Mouse (Mus musculus) mature B cell (primary cell): ENCODE data around the gene Tff2.

ENCODE experiments used
- in situ Hi-C: fragments of 300-500 bp; cut with MboI; formaldehyde crosslinking; loops from 2 replicates; pipeline ENCODE4 v1.14.3; 2019

Gene Tff2

DNA sequence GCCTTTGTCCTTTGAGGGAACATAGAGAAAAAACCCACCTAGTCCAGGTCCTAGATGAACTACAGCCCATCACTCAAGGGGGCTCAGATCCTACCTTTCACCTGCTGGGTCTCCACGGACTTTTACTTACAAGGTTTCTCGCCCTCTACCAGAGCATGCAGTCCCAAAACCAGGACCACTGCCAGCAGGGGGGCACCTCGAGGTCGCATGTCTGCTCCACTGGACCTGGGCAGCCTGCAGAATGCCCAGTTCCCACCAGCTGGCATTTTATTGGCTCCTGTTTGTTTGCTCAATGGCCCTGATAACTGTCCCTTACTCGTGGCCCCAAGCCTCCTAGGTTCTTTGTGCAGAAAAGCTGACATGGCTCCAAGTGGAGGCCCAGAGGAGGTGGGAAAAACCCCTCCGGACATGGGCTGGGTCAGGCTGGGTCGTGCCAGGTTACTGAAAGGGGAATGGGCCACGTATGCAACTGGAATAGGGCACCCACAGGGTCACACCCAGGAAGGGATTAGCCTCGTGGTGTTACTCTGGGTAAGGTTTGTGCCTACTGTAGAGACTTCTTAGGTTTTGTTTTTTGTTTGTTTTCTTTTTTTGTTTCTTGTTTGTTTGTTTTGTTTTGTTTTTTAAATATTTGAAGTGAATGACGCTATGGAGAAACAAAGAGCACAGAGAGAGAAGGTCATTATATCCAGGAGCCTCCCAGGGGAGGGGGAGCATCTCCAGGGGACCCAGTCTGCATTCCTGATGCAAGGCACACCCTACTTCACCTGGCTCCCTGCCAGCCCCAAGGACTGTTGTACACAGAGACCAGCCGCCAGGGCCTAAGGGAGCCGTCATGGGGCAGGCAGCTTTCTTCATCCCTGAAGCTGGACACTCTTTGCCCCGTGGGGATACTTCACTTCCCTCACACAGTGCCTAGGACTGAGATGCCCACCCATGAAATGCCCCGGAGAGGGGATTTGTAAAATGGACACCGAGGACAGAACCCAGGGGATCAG is at the start of gene Tff2:
Gene Tff2, minus strand, starts transcription at position 243 of the 998 bp plus-strand sequence.
- in situ Hi-C loops: no loop called here

DNA sequence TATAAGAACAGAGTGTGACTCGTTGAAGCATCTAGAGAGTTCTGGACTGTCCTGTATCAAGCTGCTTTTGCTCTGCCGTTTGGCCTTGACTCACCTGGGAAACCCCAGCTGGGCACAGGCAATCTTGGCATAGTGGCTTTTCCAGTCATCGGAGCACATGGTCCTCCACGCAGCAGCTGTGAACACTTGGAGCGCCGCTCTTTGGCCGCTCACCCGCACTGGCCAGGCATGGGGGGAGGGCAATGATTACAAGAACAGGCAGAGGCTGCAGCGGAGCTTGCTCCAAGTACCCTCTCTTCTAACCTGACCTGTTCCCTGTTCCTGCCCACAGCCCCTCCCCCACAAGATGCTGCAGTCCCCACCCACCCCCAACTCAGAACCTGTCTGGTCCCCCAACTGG is 49.3 kb upstream of the Tff2 start:
- in situ Hi-C loops: no loop called here

DNA sequence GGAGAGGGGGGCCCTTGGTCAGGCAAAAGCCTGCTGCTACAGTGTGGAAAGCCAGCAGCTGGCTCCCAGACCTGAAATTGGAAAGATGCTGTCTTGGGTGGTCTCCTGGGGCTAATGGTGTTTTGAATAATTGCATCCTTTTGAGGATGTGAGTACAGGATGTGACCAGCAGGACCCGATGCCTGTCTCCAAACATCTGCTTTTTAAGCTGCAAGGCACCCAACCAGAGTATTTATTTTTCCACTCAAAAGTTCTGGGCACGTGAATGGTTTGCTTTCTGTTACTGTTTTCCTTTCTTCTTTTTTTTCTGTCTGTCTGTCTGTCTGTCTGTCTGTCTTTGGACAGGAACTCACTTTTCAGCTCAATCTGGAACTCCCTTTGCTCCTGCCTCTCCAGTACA is 48.6 kb upstream of the Tff2 start:
- in situ Hi-C loops: no loop called here

DNA sequence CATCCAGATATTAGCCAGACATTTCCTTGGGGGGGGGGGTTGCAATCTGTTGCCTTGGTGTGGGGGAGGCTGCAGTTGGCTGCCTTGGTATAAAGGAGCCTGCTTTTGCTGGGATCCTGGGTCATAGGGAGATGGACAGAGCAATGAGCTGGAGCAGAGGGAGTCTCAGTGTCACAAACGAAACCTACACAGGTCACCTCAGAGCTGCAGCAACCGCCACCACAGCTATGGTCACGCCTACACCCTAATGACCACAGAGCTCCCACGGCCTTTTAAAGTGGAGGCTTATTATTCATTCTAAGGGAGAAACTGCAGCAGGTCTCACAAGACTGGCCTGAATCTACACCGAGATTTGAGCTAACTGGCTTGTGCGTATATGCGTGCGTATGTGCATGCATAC is 47.7 kb upstream of the Tff2 start:
- in situ Hi-C loops: no loop called here

DNA sequence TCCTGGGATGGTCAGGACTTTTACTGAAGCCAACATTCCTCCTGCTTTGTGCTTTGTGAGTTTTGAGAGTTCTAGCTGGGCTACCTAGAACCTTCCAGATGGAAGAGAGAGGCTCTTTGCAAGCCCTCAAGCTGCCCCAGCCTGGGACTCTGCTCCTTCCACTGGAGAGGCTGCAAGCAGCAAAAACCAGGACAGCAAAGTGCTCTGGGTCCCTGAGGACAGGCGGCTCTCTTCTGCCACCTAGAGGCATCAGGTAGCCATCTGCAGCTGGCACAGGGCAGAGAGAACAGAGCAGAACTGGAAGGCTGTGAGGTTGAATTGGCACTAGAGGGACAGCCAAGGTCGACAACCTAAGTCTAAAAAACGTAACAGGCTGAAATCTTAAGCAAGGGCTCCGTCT is 43.3 kb upstream of the Tff2 start:
- in situ Hi-C loops: no loop called here

DNA sequence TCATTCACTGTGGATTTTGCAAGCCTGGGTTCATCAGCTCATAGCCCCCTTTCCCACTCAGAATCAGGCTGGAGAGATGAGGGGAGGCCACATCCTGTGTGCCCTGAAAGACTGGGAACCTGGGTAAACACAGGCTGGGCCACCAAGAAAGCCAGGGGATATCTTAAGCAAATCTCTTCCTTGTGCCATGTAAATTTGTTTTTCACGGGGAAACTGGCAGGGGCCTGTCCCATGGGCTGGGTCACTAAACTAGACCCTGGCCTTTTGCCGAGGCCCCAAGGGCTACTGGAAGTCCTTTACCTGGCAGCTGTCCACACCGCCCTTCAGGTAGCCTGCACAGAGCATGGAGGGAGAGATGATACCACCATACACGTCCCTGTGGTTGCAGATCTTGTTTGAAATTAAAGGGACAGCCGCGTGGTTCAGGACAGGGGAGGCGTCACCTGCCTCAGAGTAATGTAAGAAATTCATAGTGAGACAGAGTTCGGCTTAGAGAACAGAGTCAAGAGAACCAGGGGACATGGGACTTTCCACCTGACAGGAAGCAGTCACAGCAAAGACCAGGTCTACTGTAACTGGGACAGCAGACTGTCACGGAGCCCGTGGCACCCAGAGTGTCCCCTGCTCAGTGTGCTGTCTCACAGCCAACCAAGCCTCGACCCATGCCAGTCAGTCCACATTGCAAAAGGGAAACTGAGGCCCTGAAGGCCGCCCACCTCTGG is 40.3 kb upstream of the Tff2 start:
- in situ Hi-C loops: no loop called here

DNA sequence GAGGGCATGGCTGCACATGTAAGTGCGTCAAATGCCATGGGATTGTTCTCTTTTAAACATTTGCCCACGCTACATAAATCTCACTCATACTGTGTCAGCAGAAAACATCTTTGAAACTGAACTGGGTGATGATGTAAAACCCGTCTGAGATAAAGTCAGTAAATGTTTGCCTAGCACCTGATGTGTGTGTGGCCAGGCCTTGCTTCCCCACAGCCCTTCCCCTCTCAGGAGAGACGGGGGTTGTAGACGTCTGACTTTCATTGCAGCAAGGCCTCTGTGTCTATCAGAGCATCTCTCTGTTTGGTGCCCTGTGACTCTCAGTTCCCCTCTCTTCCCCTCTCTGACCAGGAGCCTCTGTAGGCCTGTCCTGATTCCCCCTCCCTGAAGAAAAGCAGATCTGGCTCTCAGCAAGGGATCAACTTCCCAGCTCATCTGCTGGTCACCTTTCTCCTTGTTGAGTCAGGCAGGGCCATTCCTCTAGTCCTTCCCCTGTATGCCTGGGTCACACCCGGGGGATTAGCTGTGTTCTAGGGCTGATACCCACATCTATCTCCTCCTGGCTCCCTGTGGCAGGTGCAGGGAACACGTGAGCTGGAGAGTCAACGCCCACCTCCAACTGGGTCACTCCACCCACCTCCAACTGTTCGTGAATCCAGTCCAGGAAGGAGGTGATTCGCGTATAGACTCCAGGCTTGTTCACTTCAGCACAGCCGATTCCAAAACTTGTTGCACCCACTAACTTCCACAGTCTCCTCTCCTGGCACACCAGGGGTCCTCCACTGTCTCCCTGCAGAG is 39.3 kb upstream of the Tff2 start:
- in situ Hi-C loops: no loop called here

DNA sequence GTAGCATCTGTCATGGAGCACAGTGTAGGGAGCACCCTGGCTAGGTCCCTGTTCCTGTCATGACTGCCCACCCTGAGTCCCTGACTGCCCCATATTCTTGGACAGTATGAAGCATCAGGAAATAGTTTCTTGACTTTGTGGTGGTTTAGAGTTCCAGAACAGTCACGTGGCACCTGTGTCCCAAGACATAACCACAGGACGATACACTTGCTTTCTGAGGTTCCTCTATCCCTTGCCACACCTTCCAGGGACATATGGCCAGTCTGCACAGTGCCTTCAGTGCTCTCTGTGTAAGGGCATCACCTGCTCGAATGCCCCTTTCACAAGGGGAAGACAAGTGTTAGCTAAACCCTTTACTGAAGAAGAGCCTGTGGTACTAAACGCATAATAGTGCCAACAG is 37.4 kb upstream of the Tff2 start:
- in situ Hi-C loops: no loop called here

DNA sequence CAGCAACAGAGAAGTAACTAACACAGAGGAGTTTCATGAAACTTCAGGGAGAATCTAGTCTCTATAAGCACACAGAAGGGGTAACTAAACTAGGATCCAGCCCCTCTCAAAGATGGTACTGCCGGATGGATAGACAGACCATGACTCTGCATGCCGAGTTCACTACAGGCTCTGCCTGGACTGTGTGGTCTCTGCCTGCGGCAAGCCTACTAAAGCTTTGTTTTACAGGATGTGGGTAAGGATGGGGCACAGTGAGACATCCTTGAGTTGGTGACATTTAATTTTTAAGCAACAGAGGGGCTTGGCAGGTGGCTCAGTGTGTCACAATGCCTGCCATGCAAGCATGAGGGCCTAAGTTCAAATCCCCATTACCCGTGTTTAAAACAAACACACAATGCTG is 32.2 kb upstream of the Tff2 start:
- in situ Hi-C loops: no loop called here

DNA sequence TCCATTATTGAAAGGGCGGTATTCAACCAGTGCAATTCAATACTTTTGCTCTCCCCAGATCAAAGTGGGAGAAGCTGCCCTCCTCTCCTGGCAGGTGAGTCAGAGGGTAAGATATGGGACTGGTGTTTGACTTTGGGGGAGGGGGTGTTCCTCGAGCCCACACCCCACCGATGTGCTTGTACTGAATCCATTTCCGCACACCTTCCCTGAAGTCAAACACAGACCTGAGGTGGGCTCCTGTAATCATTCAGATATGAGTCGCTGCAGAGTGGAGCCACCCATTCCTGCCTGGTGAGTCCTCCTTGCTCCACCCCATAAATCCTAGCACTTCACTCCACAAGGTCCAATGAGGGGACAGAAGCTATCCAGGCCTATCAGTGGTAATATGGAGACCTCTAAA is 25.7 kb upstream of the Tff2 start:
- in situ Hi-C loops: no loop called here

DNA sequence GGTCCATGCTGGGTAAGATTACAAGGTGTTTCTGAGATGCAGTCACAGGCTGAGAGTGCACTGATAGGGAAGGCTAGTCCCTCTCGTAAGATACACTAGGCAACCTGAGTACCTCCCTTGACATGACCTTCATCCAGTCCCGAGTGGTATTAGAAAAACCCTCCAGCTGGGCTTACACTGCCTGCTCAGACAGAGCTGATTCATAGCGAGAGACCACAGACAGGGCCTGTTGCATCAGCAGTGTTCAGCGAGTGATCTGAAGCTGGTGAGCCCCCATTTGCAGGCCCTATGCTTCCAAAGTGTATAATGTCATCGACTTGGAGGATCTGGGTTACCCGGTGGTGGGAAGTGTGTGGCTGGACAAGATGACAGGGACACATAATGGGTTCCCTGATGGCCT is 21.0 kb upstream of the Tff2 start, which contains the start of gene Tff1:
Gene Tff1, minus strand, starts transcription at position 151 of the 400 bp plus-strand sequence.
- in situ Hi-C loops: no loop called here

DNA sequence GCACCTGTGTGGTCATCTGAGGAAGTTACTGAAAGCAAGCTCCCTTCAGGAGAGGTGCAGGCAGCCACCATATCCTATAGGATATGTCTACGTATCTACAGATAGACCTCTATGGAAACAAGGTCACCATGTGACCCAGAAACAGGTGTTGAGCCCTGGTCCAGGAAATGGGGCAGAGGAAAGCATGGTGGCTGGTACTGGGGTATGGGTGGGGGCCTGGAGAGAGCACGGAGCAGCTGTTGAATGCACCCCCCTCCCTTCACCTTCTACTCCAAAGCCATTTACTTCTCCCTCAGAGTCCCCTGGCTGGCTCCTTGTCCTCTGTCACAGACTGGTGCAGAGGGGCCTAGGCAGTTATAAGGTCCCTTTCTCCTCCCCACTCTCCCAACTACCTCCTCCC is 19.7 kb upstream of the Tff2 start:
- in situ Hi-C loops: no loop called here

DNA sequence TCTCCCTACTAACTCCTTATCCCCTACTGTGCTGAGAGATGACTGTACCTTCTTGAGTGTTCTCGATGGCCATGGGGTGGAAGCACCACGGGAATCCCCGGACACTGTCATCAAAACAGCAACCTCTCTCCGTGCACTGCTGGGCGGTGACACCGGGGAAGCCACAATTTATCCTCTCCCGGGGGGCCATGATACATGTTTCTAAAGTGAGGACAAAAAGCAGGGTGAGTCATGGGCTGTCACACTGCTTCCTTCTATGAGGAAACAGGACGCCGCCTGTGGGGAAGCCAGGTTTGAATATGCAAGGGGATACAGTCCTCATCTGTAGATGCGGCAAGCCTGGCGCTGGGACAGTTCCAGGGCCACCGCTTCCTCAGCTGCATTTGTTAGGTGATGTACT is 18.5 kb upstream of the Tff2 start:
- in situ Hi-C loops: no loop called here

DNA sequence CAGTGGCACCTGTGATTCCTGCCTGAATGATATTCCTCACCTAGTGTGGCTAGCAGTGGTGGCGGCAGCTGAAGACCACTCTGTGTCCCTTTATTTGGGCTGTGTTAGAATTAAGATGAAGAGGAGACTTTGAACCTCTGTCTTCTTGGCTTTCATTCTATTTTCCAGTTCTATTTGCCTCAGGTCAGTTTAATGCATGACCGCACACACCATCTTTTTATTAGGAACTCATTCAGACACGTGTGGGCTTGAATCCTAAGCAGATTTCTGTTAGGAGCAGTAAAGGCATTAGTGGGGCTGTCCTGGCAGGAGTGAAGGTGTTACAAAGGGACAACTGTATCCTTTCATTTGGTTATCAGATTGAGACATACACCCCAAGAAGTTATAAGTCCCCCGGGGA is 16.2 kb upstream of the Tff2 start:
- in situ Hi-C loops: no loop called here

DNA sequence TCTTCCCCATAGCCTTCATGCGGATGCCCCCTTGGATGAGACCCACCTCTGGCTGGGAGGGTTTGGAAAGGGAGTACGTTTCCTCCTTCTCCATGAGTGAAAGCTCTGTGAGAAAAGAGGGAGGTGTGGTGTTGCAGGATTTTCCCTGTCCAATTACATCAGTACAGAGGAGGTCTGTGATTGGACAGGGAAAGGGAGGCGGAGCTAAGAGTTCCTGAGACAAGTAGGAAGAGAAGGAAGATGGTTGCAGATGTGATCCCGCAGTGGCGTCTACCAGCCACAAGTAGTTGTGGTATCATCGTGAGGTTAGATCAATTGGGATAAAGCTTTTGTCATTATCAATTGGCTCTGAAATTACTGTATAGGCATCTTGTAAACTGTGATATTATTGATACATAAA is 13.8 kb upstream of the Tff2 start:
- in situ Hi-C loops: no loop called here

DNA sequence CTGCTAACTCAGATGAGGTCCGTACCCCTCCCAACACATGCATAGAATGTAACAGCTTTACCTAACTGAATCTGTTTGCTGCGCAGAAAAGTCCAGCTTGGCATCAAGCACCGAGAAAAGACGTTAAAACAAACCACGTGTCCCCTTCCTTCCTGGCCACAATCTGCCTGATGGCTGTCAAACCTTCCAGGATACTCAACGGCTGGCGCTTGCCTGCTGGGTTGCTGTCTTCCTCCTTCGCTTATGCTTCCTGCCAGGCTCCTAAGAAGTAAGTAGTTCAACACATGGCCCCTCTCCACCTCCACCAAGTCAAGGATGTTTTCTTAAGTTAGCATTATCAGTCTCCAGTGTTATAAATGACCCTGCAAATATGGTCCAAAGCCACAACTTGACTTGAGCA is 9.7 kb upstream of the Tff2 start:
- in situ Hi-C loops: no loop called here

DNA sequence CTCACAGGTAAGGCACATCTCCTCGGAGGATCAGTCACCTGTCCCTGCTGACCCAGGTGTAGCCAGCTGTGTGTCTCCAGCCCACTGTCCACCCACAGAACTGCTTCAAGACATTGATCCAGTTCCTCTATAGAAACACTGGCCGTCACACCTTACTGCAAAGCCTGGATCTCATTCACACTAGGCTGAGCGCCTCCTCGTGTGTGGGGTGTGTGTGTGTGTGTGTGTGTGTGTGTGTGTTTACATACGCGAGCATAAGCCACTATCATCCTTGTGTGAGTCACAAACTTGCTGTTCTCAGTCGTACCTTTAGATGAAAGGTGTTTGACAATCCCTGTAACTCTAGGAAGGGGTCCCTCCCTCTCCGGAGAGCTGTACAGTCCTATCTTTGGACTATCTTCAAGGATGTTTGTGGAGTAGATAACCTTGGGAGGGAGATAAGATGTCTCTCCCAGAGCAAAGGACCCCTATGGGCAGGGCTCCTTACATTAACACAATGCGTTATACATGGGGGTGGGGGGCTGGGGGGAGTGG is 9.0 kb upstream of the Tff2 start:
- in situ Hi-C loops: no loop called here

DNA sequence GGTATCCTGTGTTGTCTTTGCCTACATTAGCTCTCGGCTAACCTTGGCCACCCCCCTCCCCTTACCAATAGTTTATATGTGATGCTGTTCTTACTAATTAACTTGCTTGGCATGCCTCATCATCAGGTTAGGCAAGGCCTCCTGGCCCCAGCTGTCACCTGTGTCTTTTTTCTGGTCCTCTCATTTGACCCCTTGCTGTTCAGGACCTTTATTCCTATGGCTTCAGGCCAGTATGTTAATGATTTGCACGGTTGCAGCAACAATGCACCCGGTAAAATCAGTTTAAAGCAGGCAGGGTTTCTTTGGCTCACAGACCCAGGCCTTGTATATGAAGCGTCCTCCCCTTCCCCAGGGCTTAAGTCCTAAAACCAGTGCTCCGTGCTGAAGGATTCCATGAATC is 8.4 kb upstream of the Tff2 start:
- in situ Hi-C loops: no loop called here

DNA sequence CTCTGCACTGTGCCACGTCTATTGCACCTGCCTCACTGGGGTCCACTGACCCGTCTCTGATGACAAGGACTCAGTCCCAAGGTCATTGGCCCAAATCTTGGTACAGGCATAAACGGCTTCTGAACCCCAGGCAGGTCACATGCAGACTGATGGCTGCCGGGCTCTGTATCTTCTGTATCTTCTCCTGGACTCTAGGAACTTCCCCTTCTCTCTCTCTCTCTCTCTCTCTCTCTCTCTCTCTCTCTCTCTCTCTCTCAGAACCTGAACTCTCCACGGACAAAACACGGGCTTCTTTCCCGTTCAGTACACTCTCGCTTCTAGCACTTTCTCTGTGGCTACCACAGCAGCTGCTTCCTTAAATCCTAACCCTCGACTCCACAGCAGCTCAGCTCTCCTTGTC is 1.9 kb upstream of the Tff2 start:
- in situ Hi-C loops: no loop called here

DNA sequence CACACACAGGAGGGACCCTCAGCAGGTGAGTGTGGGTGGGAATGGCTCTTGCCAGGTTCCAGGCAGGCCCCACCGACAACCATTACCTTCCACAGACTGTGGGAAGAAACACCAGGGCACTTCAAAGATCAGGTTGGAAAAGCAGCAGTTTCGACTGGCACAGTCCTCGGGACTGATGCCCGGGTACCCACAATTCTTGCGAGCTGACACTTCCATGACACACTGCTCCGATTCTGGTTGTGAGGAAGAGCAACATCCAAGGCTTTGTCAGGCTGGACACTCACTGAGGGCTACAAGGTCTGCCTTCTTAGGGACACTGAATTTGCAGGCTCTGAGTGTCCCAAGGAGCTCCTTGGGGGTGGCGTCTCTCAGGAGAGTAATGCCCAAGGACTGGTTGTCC is 2.0 kb downstream of the Tff2 start:
- in situ Hi-C loops: no loop called here

DNA sequence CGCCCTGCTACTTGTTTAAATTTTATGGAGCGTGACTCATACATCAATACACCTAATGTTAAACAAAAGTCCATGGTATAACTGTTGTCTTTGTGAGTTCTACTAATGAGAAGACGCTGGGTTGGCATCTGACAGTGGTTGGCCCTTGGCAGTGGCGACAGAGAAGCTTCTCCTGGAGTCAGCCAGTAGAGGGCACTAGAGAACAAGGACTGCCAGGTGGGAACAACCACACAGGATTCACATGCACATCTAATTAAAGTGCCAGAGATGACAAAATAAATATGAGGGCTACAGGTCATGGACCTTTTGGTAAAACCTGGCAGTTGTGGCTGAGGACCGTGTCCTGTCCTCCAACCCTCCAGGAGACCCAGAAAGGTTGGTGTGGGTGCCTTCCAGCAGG is 5.7 kb downstream of the Tff2 start:
- in situ Hi-C loops: loop anchor here (10.0 kb wide), 1 partner anchor 96 kb away; no protein-coding TSS in a partner anchor

DNA sequence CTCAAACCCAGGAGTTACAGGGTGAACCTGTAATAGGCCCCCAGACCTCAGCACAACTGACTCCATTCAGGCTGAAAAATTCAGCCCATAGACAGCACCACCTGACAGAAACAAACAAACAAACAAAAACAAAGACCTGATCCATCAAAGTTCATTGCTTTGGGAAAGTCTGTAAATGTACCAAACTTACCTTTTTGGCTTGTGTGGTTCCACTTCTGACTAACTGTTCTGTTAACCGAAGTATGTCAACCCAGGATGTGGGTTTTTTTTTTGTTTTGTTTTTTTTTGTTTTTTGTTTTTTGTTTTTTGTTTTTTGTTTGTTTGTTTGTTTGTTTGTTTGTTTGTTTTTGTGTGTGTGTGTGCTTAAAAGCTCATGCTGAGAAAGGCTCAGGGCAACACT is 7.3 kb downstream of the Tff2 start:
- in situ Hi-C loops: loop anchor here (10.0 kb wide), 1 partner anchor 98 kb away; no protein-coding TSS in a partner anchor
